Mouse (Mus musculus): ENCODE measurements around the gene Pop5. TPM values are rescaled to one million over a fixed set of nuclear protein-coding genes. Genes with fewer than 3 reads are reported as not detected.

Pop5 gene
- polyA plus RNA-seq, 1 experiment from 2014 or later, result 97.1 TPM

- 97% methylated on average over 1 of the region's 1 CpGs for WGBS
- Histone ChIP-seq H3K4me2 (peak overlapping the region; percentile 64), H3K4me3 (no peak overlapping the region), H3K9me3 (no peaks in the 10 kb centered on the region), H3K4me1 (peaks cover 46% of the 10 kb centered on the region), H3K27me3 (no peaks in the 10 kb centered on the region), H3K9ac (no peak overlapping the region), H3K27ac (no peak overlapping the region), H3K36me3 (peaks cover 10% of the 10 kb centered on the region; the same call in 1 of the 2 replicates)
- no peak for ATAC-seq (ENCODE audit: insufficient number of reproducible peaks, low FRiP score, low TSS enrichment, low read depth)
Measured at GRCm38 (mm10) chr5:115269969-115270368, 34.3 kb downstream of the Pop5 start.

- Histone ChIP-seq H3K36me3 (peaks cover 10% of the 10 kb centered on the region; the same call in 1 of the 2 replicates), H3K4me3 (peak overlapping the region; percentile 100), H3K27me3 (no peaks in the 10 kb centered on the region), H3K9me3 (no peaks in the 10 kb centered on the region), H3K9ac (peak overlapping the region; percentile 100), H3K4me2 (peak overlapping the region; percentile 64), H3K27ac (peak overlapping the region; percentile 90), H3K4me1 (peaks cover 37% of the 10 kb centered on the region)
- under 1% methylated on average over 69 of the region's 77 CpGs for WGBS
- peak; percentile 45 for ATAC-seq (ENCODE audit: insufficient number of reproducible peaks, low FRiP score, low TSS enrichment, low read depth)
Measured at GRCm38 (mm10) chr5:115271931-115272811, 36.5 kb downstream of the Pop5 start.

- H3K36me3 ChIP-seq, result peaks cover 10% of the 10 kb centered on the region; the same call in 1 of the 2 replicates
- peaks cover 34% of the 10 kb centered on the region for H3K4me1 ChIP-seq
- H3K9ac ChIP-seq, result peak within 1 kb of the TSS; percentile 100
- no peaks in the 10 kb centered on the region for H3K9me3 ChIP-seq
- ATAC-seq (ENCODE audit: insufficient number of reproducible peaks, low FRiP score, low TSS enrichment, low read depth), result peak; percentile 85
- no peaks in the 10 kb centered on the region for H3K27me3 ChIP-seq
- peak within 1 kb of the TSS; percentile 64 for H3K4me2 ChIP-seq
- H3K4me3 ChIP-seq, result peak within 1 kb of the TSS; percentile 100
- 13% methylated on average over 26 of the region's 26 CpGs for WGBS
- H3K27ac ChIP-seq, result peak within 1 kb of the TSS; percentile 90
Measured at GRCm38 (mm10) chr5:115272812-115273548, 37.3 kb downstream of the Pop5 start, which contains the start of gene Rnf10. Rnf10 (minus strand) TSS chr5:115272898.

GRCm38 (mm10) chr5:115273549-115274135 lies 38.0 kb downstream of the Pop5 start:
- H3K4me3 ChIP-seq, result no peak overlapping the region
- H3K9me3 ChIP-seq, result no peaks in the 10 kb centered on the region
- no peak for ATAC-seq (ENCODE audit: insufficient number of reproducible peaks, low FRiP score, low TSS enrichment, low read depth)
- 73% methylated on average over 6 of the region's 6 CpGs for WGBS
- no peaks in the 10 kb centered on the region for H3K27me3 ChIP-seq
- peak overlapping the region; percentile 90 for H3K27ac ChIP-seq
- no peak overlapping the region for H3K4me2 ChIP-seq
- H3K9ac ChIP-seq, result peak overlapping the region; percentile 10; the same call in 1 of the 2 replicates
- peaks cover 34% of the 10 kb centered on the region for H3K4me1 ChIP-seq
- H3K36me3 ChIP-seq, result peaks cover 10% of the 10 kb centered on the region; the same call in 1 of the 2 replicates

GRCm38 (mm10) chr5:115274353-115274752 lies 38.7 kb downstream of the Pop5 start:
- peaks cover 29% of the 10 kb centered on the region for H3K4me1 ChIP-seq

GRCm38 (mm10) chr5:115274771-115275170 lies 39.1 kb downstream of the Pop5 start:
- H3K4me1 ChIP-seq, result peaks cover 25% of the 10 kb centered on the region
- no peaks in the 10 kb centered on the region for H3K36me3 ChIP-seq
- no peak overlapping the region for H3K4me3 ChIP-seq
- no peak overlapping the region for H3K4me2 ChIP-seq
- 90% methylated on average over 1 of the region's 1 CpGs for WGBS
- no peaks in the 10 kb centered on the region for H3K27me3 ChIP-seq
- no peak overlapping the region for H3K27ac ChIP-seq
- H3K9me3 ChIP-seq, result no peaks in the 10 kb centered on the region
- no peak for ATAC-seq (ENCODE audit: insufficient number of reproducible peaks, low FRiP score, low TSS enrichment, low read depth)
- H3K9ac ChIP-seq, result no peak overlapping the region

More at GRCm38 (mm10) chr5:115274353-115274752, 38.7 kb downstream of the Pop5 start:
- Histone ChIP-seq H3K36me3 (peaks cover 4% of the 10 kb centered on the region; the same call in 1 of the 2 replicates), H3K27me3 (no peaks in the 10 kb centered on the region), H3K9me3 (no peaks in the 10 kb centered on the region), H3K27ac (no peak overlapping the region), H3K4me2 (no peak overlapping the region), H3K4me3 (no peak overlapping the region), H3K9ac (no peak overlapping the region)
- no peak for ATAC-seq (ENCODE audit: insufficient number of reproducible peaks, low FRiP score, low TSS enrichment, low read depth)
- 62% methylated on average over 1 of the region's 1 CpGs for WGBS

- H3K36me3 ChIP-seq, result no peaks in the 10 kb centered on the region
- no peaks in the 10 kb centered on the region for H3K9me3 ChIP-seq
- H3K4me3 ChIP-seq, result no peak overlapping the region
- ATAC-seq (ENCODE audit: insufficient number of reproducible peaks, low FRiP score, low TSS enrichment, low read depth), result no peak
- H3K27ac ChIP-seq, result no peak overlapping the region
- H3K27me3 ChIP-seq, result no peaks in the 10 kb centered on the region
- no peak overlapping the region for H3K4me2 ChIP-seq
- peaks cover 18% of the 10 kb centered on the region for H3K4me1 ChIP-seq
- H3K9ac ChIP-seq, result no peak overlapping the region
- WGBS, result 36% methylated on average over 14 of the region's 14 CpGs
Measured at GRCm38 (mm10) chr5:115275998-115276397, 40.4 kb downstream of the Pop5 start.

- Histone ChIP-seq H3K9ac (no peak overlapping the region), H3K4me2 (no peak overlapping the region), H3K9me3 (no peaks in the 10 kb centered on the region), H3K36me3 (no peaks in the 10 kb centered on the region), H3K4me1 (peaks cover 11% of the 10 kb centered on the region), H3K27me3 (no peaks in the 10 kb centered on the region), H3K27ac (no peak overlapping the region), H3K4me3 (no peak overlapping the region)
- ATAC-seq (ENCODE audit: insufficient number of reproducible peaks, low FRiP score, low TSS enrichment, low read depth), result no peak
- WGBS, result 74% methylated on average over 1 of the region's 1 CpGs
Measured at GRCm38 (mm10) chr5:115278053-115278452, 42.4 kb downstream of the Pop5 start.

- H3K9me3 ChIP-seq, result no peaks in the 10 kb centered on the region
- peaks cover 4% of the 10 kb centered on the region for H3K36me3 ChIP-seq
- ATAC-seq (ENCODE audit: insufficient number of reproducible peaks, low FRiP score, low TSS enrichment, low read depth), result no peak
- H3K4me3 ChIP-seq, result no peak overlapping the region
- H3K9ac ChIP-seq, result no peak overlapping the region
- H3K4me2 ChIP-seq, result no peak overlapping the region
- WGBS, result 54% methylated on average over 2 of the region's 2 CpGs
- H3K27ac ChIP-seq, result no peak overlapping the region
- H3K4me1 ChIP-seq, result peaks cover 5% of the 10 kb centered on the region
- H3K27me3 ChIP-seq, result no peaks in the 10 kb centered on the region
Measured at GRCm38 (mm10) chr5:115278785-115279184, 43.1 kb downstream of the Pop5 start.

- Histone ChIP-seq H3K9me3 (no peaks in the 10 kb centered on the region), H3K36me3 (peaks cover 10% of the 10 kb centered on the region), H3K4me1 (peaks cover 5% of the 10 kb centered on the region), H3K9ac (peak within 1 kb of the TSS; percentile 57), H3K4me2 (peak within 1 kb of the TSS; percentile 89), H3K27me3 (no peaks in the 10 kb centered on the region), H3K4me3 (peak within 1 kb of the TSS; percentile 72), H3K27ac (peak within 1 kb of the TSS; percentile 47; the same call in 1 of the 2 replicates)
- ATAC-seq (ENCODE audit: insufficient number of reproducible peaks, low FRiP score, low TSS enrichment, low read depth), result 0 out of 2 replicates have a peak, but pooled peaks have one; percentile 65
- 4% methylated on average over 45 of the region's 45 CpGs for WGBS
Measured at GRCm38 (mm10) chr5:115279226-115280049, 43.8 kb downstream of the Pop5 start, which contains the start of gene Coq5. Coq5 (plus strand) TSS chr5:115279666.

All from limb, embryonic 15.5 days (tissue).